Mouse (Mus musculus) heart, adult 2 months (tissue): Measurements from ENCODE around the gene Srrm4. TPM values are rescaled to one million over a fixed set of nuclear protein-coding genes. Genes with fewer than 3 reads are reported as not detected.

Experiments
- DNase-seq, 2 experiments: peaks; one replicate each; pipeline ENCODE4 v3.0.0; 2021
- H3K27ac ChIP-seq: fragments of 200-600 bp; 2 replicates; pipeline ENCODE4 v1.8.1; 2022
- H3K27me3 ChIP-seq: fragments of 200-500 bp; 2 replicates; pipeline ENCODE4 v1.6.1; 2012; ENCODE audit warnings: mild to moderate bottlenecking, low read length, inconsistent platforms, mixed read lengths; ENCODE audit not compliant: control insufficient read depth, insufficient read depth
- H3K36me3 ChIP-seq: fragments of 200-500 bp; 2 replicates; pipeline ENCODE4 v1.6.1; 2012; ENCODE audit warnings: low read length, inconsistent platforms; ENCODE audit not compliant: control insufficient read depth, insufficient read depth
- H3K4me1 ChIP-seq: fragments of 200-500 bp; 2 replicates; pipeline ENCODE4 v1.6.1; 2011; ENCODE audit warnings: low read length; ENCODE audit not compliant: control insufficient read depth, insufficient read depth
- H3K4me3 ChIP-seq: fragments of 200-600 bp; 2 replicates; pipeline ENCODE4 v1.8.1; 2022
- H3K79me2 ChIP-seq: fragments of 200-500 bp; replicated peaks from 2 replicates; pipeline ENCODE4 v1.6.1; 2012; ENCODE audit warnings: mild to moderate bottlenecking, inconsistent platforms, low read length, moderate library complexity, mixed read lengths; ENCODE audit not compliant: control insufficient read depth, insufficient read depth
- H3K9ac ChIP-seq: fragments of 200-500 bp; 2 replicates; pipeline ENCODE4 v1.6.1; 2012; ENCODE audit warnings: low read depth, mild to moderate bottlenecking, control low read depth, inconsistent platforms, low read length, mixed read lengths
- CTCF ChIP-seq: fragments of 200-600 bp; IDR thresholded peaks from 2 replicates; pipeline ENCODE4 v1.8.1; 2022; ENCODE audit warnings: antibody characterized with exemption, mild to moderate bottlenecking, moderate library complexity
- EP300 ChIP-seq: fragments of 200-500 bp; IDR thresholded peaks from 2 replicates; pipeline ENCODE4 v1.6.1; 2011; ENCODE audit warnings: low read depth, low read length, control low read depth; ENCODE audit not compliant: insufficient read depth
- POLR2A ChIP-seq: fragments of 200-500 bp; IDR thresholded peaks from 2 replicates; pipeline ENCODE4 v1.6.1; 2011; ENCODE audit warnings: mild to moderate bottlenecking, low read depth, low read length, control low read depth; ENCODE audit not compliant: insufficient read depth
- WGBS: fragments of 180-500 bp; shearing (Covaris S2); methylation state at CpG from one replicate; pipeline ENCODE4 v1.1.7; 2018; 5-methylcytosine and 5-hydroxymethylcytosine counted together
- intact Hi-C: fragments of 180-260 bp; cut with DNase I; formaldehyde crosslinking; loops from one replicate; pipeline ENCODE4 v1.15.1; 2025
- polyA plus RNA-seq: library from polyadenylated mRNA; depleted of rRNA; stranded (reverse); fragments of >200 nt; gene quantifications from 2 replicates; pipeline ENCODE4 v1.2.3, GENCODE M21; 2012
- total RNA-seq, 2 experiments: library from RNA; stranded (reverse); gene quantifications; 2 replicates each; pipeline ENCODE4 v1.2.3; 2021

Gene Srrm4
- total and polyA plus RNA-seq, 3 experiments: 7.7 to 12.2 (median 9.3) TPM

DNA sequence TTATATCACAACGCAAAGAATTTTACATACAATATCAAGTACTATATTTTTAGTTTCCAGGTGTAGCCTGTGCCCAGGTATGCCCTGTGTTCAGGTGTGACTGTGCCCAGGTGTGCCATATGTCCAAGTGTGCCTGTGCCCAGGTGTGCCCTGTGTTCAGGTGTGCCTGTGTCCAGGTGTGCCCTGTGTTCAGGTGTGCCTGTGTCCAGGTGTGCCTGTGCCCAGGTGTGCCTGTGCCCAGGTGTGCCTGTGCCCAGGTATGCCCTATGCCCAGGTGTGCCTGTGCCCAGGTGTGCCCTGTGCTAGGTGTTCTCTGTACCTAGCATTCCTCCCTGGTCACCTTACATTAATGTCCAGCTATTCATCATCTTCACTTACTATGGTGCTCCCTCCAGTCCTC is 185.7 kb downstream of the Srrm4 start:
- H3K27me3 ChIP-seq: no peaks in the 10 kb centered on the region
- WGBS: 87% methylated on average over 1 of the region's 1 CpGs

DNA sequence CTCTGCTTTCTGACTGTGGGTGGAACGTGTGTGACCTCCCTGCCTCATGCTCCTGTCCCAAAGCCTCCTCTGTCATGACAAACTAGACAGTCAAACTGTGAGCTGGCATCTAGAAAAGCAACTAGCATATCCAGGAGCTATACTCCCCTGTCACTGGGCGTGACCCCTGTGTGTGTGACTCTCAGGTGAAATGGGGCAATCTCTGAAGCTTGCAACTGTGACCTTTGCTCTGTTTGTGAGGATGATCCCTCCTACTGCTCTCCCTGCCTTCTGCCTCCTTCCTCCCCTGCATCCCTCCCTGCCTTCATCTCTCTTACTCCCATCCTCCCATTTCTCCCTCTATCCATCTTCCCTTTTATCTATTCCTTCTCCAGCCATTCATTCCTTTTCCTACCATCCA is 187.6 kb downstream of the Srrm4 start:
- H3K4me3 ChIP-seq: no peak overlapping the region
- H3K36me3 ChIP-seq: peaks cover 11% of the 10 kb centered on the region
- H3K27ac ChIP-seq: no peak overlapping the region
- DNase-seq: no peak
- H3K4me1 ChIP-seq: peaks cover 4% of the 10 kb centered on the region
- 95% methylated on average over 2 of the region's 2 CpGs for WGBS
- H3K79me2 ChIP-seq: no peaks in the 10 kb centered on the region
- intact Hi-C loops: no loop called here
- no peak overlapping the region for H3K9ac ChIP-seq
- no peaks in the 10 kb centered on the region for H3K27me3 ChIP-seq
- TF ChIP-seq EP300 (no peak), CTCF (no peak), POLR2A (no peak)

More for the DNA sequence above, 185.7 kb downstream of the Srrm4 start:
- H3K4me1 ChIP-seq: peaks cover 5% of the 10 kb centered on the region
- intact Hi-C loops: no loop called here
- no peak overlapping the region for H3K9ac ChIP-seq
- H3K4me3 ChIP-seq: no peak overlapping the region
- H3K36me3 ChIP-seq: peaks cover 16% of the 10 kb centered on the region
- no peak overlapping the region for H3K27ac ChIP-seq
- no peaks in the 10 kb centered on the region for H3K79me2 ChIP-seq
- DNase-seq: no peak
- TF ChIP-seq EP300 (no peak), POLR2A (no peak), CTCF (no peak)

DNA sequence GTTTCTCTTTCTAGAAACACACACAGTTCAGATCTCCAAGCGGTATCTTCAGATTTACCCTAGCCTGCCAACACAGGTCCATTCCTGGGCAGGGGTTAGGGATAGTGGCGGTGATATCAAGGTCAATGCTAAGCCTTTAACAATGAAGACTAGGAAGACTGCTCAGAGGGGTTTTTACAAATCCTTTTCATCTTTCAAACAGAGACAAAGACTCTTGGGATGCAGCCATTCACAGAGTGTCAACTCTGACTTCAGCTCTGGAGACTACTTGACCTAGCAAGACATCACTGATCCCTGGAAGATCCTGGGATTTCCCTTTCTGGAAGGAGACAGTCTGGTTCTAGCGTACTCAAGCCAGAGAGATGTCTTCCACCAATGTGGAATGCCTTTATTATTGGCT is 190.8 kb downstream of the Srrm4 start:
- no peak overlapping the region for H3K4me3 ChIP-seq
- H3K4me1 ChIP-seq: peaks cover 1% of the 10 kb centered on the region; the same call in 1 of the 2 replicates
- H3K27me3 ChIP-seq: no peaks in the 10 kb centered on the region
- H3K79me2 ChIP-seq: no peaks in the 10 kb centered on the region
- TF ChIP-seq POLR2A (no peak), EP300 (no peak), CTCF (no peak)
- intact Hi-C loops: no loop called here
- H3K36me3 ChIP-seq: no peaks in the 10 kb centered on the region
- WGBS: 73% methylated on average over 3 of the region's 3 CpGs
- no peak overlapping the region for H3K27ac ChIP-seq
- no peak for DNase-seq
- H3K9ac ChIP-seq: no peak overlapping the region

DNA sequence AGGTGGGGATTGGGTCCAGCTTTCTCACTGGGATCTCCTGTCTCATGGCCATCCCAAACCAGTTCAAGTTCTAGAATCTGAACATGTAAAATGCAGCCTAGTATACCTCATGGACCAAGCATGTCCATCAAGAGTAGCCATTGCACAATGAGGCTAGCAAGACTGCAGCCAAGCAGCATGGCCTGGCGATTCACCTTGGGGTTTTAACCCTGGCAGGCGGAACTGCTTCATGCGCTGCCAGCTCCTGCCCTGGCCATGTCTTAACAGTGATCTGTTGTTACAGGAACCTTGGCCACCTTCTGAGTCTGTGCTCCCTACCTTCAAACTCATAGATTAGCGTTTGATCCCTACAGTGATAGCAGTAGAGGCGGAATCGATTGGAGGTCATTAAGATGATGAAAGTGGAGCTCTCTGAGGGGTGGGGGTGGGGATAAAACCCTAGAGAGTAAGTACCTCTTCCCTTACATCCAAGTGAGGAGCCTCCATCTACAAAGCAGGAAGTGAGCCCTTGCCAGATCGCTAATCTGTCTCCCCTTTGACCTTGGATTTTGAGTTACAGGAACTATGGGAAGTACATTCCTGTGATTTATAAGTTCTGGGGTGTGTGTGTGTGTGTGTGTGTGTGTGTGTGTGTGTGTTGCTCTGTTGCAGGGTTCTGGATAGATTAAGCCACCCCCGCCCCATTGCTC is 191.4 kb downstream of the Srrm4 start:
- DNase-seq: no peak
- no peaks in the 10 kb centered on the region for H3K36me3 ChIP-seq
- H3K27ac ChIP-seq: no peak overlapping the region
- no peaks in the 10 kb centered on the region for H3K79me2 ChIP-seq
- H3K27me3 ChIP-seq: no peaks in the 10 kb centered on the region
- H3K9ac ChIP-seq: no peak overlapping the region
- H3K4me3 ChIP-seq: no peak overlapping the region
- intact Hi-C loops: no loop called here
- no peak for TF ChIP-seq CTCF
- TF ChIP-seq EP300: no peak
- no peak for TF ChIP-seq POLR2A
- peaks cover 1% of the 10 kb centered on the region; the same call in 1 of the 2 replicates for H3K4me1 ChIP-seq
- WGBS: 63% methylated on average over 8 of the region's 8 CpGs

DNA sequence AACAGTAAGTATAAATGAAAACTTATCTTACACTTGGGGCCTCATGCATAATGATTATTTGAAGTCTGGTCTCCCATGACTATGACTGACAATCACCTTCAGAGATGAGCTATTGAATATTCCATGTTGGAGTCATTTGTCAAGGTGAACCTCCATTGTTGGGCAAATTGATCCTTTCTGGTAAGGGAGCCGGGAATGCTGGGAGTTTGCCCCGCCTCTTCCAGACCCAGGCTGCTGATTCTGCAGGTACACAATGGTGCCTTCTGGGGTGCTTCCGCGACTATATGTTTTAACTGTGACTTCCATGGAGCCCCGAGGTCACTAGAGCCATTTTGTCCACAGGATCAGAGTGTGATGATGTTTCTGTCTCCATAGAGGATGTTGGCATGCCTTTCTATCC is 195.5 kb downstream of the Srrm4 start:
- Histone ChIP-seq H3K27me3 (no peaks in the 10 kb centered on the region), H3K27ac (no peak overlapping the region), H3K4me1 (peaks cover 1% of the 10 kb centered on the region), H3K9ac (no peak overlapping the region), H3K36me3 (no peaks in the 10 kb centered on the region), H3K4me3 (no peak overlapping the region), H3K79me2 (no peaks in the 10 kb centered on the region)
- 80% methylated on average over 5 of the region's 5 CpGs for WGBS
- TF ChIP-seq POLR2A: no peak
- TF ChIP-seq EP300: no peak
- no peak for TF ChIP-seq CTCF
- DNase-seq: no peak
- intact Hi-C loops: no loop called here

DNA sequence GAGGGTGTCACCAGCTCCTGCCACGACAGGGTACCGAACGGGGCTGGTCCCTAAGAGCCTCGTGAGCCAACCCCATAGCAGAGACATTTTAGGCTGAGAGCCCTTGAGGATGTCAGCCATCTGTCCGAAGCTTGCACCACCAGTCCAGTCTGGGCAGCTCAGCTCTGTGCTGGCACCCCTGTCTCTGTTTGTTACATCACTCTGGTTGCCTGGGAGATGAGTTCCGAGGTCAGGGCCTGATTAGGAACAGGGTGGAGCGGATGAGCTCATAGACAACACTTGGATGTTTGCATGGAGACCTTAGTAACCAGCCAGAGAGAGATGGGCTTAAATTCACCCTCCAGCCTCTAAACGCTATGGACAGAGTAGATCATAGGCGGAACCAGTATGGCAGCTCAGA is 199.0 kb downstream of the Srrm4 start:
- TF ChIP-seq POLR2A (no peak), EP300 (no peak), CTCF (no peak)
- no peaks in the 10 kb centered on the region for H3K27me3 ChIP-seq
- no peaks in the 10 kb centered on the region for H3K79me2 ChIP-seq
- no peaks in the 10 kb centered on the region for H3K36me3 ChIP-seq
- peak in 1 of 2 experiments; percentile 65 for DNase-seq
- H3K9ac ChIP-seq: no peak overlapping the region
- H3K4me1 ChIP-seq: peaks cover 3% of the 10 kb centered on the region
- no peak overlapping the region for H3K4me3 ChIP-seq
- H3K27ac ChIP-seq: no peak overlapping the region
- 66% methylated on average over 9 of the region's 9 CpGs for WGBS
- intact Hi-C loops: no loop called here
